In genomic region chr5:113295791-113296190, GRCm38 (mm10) we compare ENCODE assay signal across 9 mouse cellular contexts. TPM values are rescaled to one million over a fixed set of nuclear protein-coding genes. Genes with fewer than 3 reads are reported as not detected.
A peak's percentile ranks its signal among the peaks of the same experiment; 100 is the strongest.
DNase-seq lines count a peak whose midpoint lies in the region; ATAC-seq lines count a peak whose summit lies in the region.
"Had no signal": no experiment of that assay in that cellular context is flagged by ENCODE, and none has a peak within 500 bp of the region (broad histone marks: within the 10 kb centered on the region; RNA-seq: fewer than 3 reads in every experiment).

No protein-coding gene starts in this region.

- H3K27ac ChIP-seq in embryonic facial prominence, embryonic 14.5 days (replicated peaks; ENCODE audit: low read depth, low read length): no peak overlapping the region
- no peak overlapping the region for H3K27ac ChIP-seq in embryonic facial prominence, embryonic 10.5 days (replicated peaks)
- H3K27ac ChIP-seq in liver, embryonic 16.5 days (ENCODE audit: low read length): no peak overlapping the region
- H3K27ac ChIP-seq: heart, embryonic 10.5 days had no signal

- DNase-seq in embryonic facial prominence, embryonic 14.5 days (ENCODE audit: low spot score): peak; percentile 50
- DNase-seq in embryonic facial prominence, embryonic 10.5 days (ENCODE audit: low spot score): no peak
- DNase-seq in urinary bladder, postnatal 14 days (ENCODE audit: low spot score): peak; percentile 79
- DNase-seq in urinary bladder, postnatal 10 days (ENCODE audit: low spot score): no peak
- peak; percentile 56 to 71 for DNase-seq in urinary bladder, postnatal 36 days (ENCODE audit: low spot score in 2 of 2)
- DNase-seq in heart, adult 8-10 months (ENCODE audit: low spot score): no peak
- DNase-seq in adrenal gland, adult 2 months: no peak

- H3K4me3 ChIP-seq in embryonic facial prominence, embryonic 14.5 days (ENCODE audit: low read depth, low read length): no peak overlapping the region
- no peak overlapping the region for H3K4me3 ChIP-seq in embryonic facial prominence, embryonic 10.5 days
- no peak overlapping the region for H3K4me3 ChIP-seq in liver, embryonic 16.5 days (ENCODE audit: low read depth, low read length)
- H3K4me3 ChIP-seq: heart, embryonic 10.5 days had no signal

- H3K9me3 ChIP-seq in embryonic facial prominence, embryonic 14.5 days (ENCODE audit: control insufficient read depth, low read length): no peaks in the 10 kb centered on the region
- no peaks in the 10 kb centered on the region for H3K9me3 ChIP-seq in embryonic facial prominence, embryonic 10.5 days
- no peaks in the 10 kb centered on the region for H3K9me3 ChIP-seq in liver, embryonic 16.5 days (replicated peaks; ENCODE audit: control insufficient read depth, low read length)
- H3K9me3 ChIP-seq: heart, embryonic 10.5 days had no signal

- no peaks in the 10 kb centered on the region for H3K4me1 ChIP-seq in embryonic facial prominence, embryonic 14.5 days (ENCODE audit: control insufficient read depth, insufficient read depth, low read length)
- H3K4me1 ChIP-seq in embryonic facial prominence, embryonic 10.5 days: peaks cover 25% of the 10 kb centered on the region
- no peaks in the 10 kb centered on the region for H3K4me1 ChIP-seq in liver, embryonic 16.5 days (ENCODE audit: control insufficient read depth, low read depth, low read length)

- no peaks in the 10 kb centered on the region for H3K36me3 ChIP-seq in embryonic facial prominence, embryonic 14.5 days (ENCODE audit: control insufficient read depth, insufficient read depth, low read length)
- no peaks in the 10 kb centered on the region for H3K36me3 ChIP-seq in embryonic facial prominence, embryonic 10.5 days (replicated peaks)
- no peaks in the 10 kb centered on the region for H3K36me3 ChIP-seq in liver, embryonic 16.5 days (ENCODE audit: control insufficient read depth, insufficient read depth)
- H3K36me3 ChIP-seq: heart, embryonic 10.5 days had no signal

- peaks cover 5% of the 10 kb centered on the region for H3K27me3 ChIP-seq in embryonic facial prominence, embryonic 14.5 days (replicated peaks; ENCODE audit: control insufficient read depth, insufficient read depth, low read length)
- H3K27me3 ChIP-seq in embryonic facial prominence, embryonic 10.5 days (replicated peaks; ENCODE audit: low read depth, poor library complexity, severe bottlenecking): peaks cover 46% of the 10 kb centered on the region
- H3K27me3 ChIP-seq in liver, embryonic 16.5 days (ENCODE audit: control insufficient read depth, insufficient read depth, low read depth, low read length): no peaks in the 10 kb centered on the region

- no peak overlapping the region for H3K4me2 ChIP-seq in embryonic facial prominence, embryonic 14.5 days (ENCODE audit: low read depth, low read length)
- H3K4me2 ChIP-seq in liver, embryonic 16.5 days (ENCODE audit: low read depth, low read length): no peak overlapping the region

- ATAC-seq in embryonic facial prominence, embryonic 14.5 days (ENCODE audit: low read depth): peak; percentile 53
- peak; percentile 81 for ATAC-seq in liver, embryonic 16.5 days (ENCODE audit: low read depth)

- WGBS in embryonic facial prominence, embryonic 14.5 days: 49% methylated on average over 4 of the region's 4 CpGs
- WGBS in embryonic facial prominence, embryonic 10.5 days: 53% methylated on average over 4 of the region's 4 CpGs
- WGBS in liver, embryonic 16.5 days (ENCODE audit: insufficient replicate concordance): 25% methylated on average over 4 of the region's 4 CpGs

- H3K9ac ChIP-seq in embryonic facial prominence, embryonic 14.5 days (ENCODE audit: low read depth, low read length): no peak overlapping the region
- no peak overlapping the region for H3K9ac ChIP-seq in liver, embryonic 16.5 days (ENCODE audit: low read depth, low read length)

RNA-seq across cellular contexts. Expression of gene Sgsm1, which starts 14.8 kb away (rescaled TPM):
- 2.0 and 3.5 TPM in 2 replicates for polyA plus RNA-seq in embryonic facial prominence, embryonic 14.5 days (2014; fragmentation: Nextera tagmentation; extraction: Ambion mirVana)
- polyA plus RNA-seq in embryonic facial prominence, embryonic 10.5 days (2016; fragmentation: Nextera tagmentation; extraction: Ambion mirVana): 15.1 and 18.0 TPM in 2 replicates
- 1.6 and 2.0 TPM in 2 replicates for polyA plus RNA-seq in liver, embryonic 16.5 days (2015; fragmentation: Nextera tagmentation; extraction: Ambion mirVana)
- total RNA-seq in heart, adult 8-10 months (2022): under 1 TPM; 0.37 to 0.84 (median 0.58) TPM
- 10 to 100 TPM in 1 of 2 experiments, 1 to 10 TPM in 1; 8.4 to 12.7 TPM for total RNA-seq in adrenal gland, adult 2 months (2021)
- 4.3 and 5.5 TPM in 2 replicates for polyA plus RNA-seq in adrenal gland, adult 2 months (2012; rRNA removed)

Comparison
In these comparisons a context has a peak if more than half of its experiments do, and no peak if none do; other contexts are left out.
1. DNase-seq: peak in embryonic facial prominence, embryonic 14.5 days (single experiment), urinary bladder, postnatal 14 days (single experiment) and urinary bladder, postnatal 36 days (2 of 2); none in embryonic facial prominence, embryonic 10.5 days (single experiment), urinary bladder, postnatal 10 days (single experiment), heart, adult 8-10 months (single experiment) and adrenal gland, adult 2 months (single experiment).